Mouse (Mus musculus): Measurements from ENCODE around the gene Gm21797.
"Not testable (repeated sequence)": the region's sequence is repeated elsewhere in the genome, so short reads cannot be mapped to it uniquely, and the experiment has no call there.

The Gm21797 gene

GRCm38 (mm10) chrY:40775665-40776064 is at the start of gene Gm21797:
Gm21797 (minus strand) TSS chrY:40775765.
- not testable (repeated sequence) for DNase-seq

GRCm38 (mm10) chrY:40804614-40805013 is 29.0 kb upstream of the Gm21797 start, which contains the start of gene Gm20795:
Gm20795 (plus strand) TSS chrY:40804914.
- DNase-seq: not testable (repeated sequence)

Data from retina, postnatal 1 day (tissue).